Mouse (Mus musculus): ENCODE measurements around the gene Gm42372. TPM values are rescaled to one million over a fixed set of nuclear protein-coding genes. Genes with fewer than 3 reads are reported as not detected.

Gene Gm42372
- polyA plus RNA-seq (2015; fragmentation: Nextera tagmentation; extraction: Ambion mirVana): 0.06 TPM in 1 of 2 replicates, not detected in the other

- 32% methylated on average over 26 of the region's 26 CpGs for WGBS (ENCODE audit: insufficient replicate concordance)
- no peak within 1 kb of the TSS for H3K4me2 ChIP-seq
- no peak within 1 kb of the TSS for H3K4me3 ChIP-seq (replicated peaks)
Observed at GRCm38 (mm10) chr7:16982859-16983568, at the start of gene Gm42372. TSS of gene Gm42372 (plus strand) at chr7:16983086.

GRCm38 (mm10) chr7:16937312-16937711 is 45.6 kb upstream of the Gm42372 start:
- H3K4me3 ChIP-seq (replicated peaks): no peak overlapping the region
- peaks cover 36% of the 10 kb centered on the region for H3K27me3 ChIP-seq
- no peaks in the 10 kb centered on the region for H3K36me3 ChIP-seq (replicated peaks)
- peaks cover 1% of the 10 kb centered on the region for H3K4me1 ChIP-seq (replicated peaks)
- ATAC-seq (ENCODE audit: insufficient read depth): no peak
- no peak overlapping the region for H3K9ac ChIP-seq
- no peaks in the 10 kb centered on the region for H3K9me3 ChIP-seq (replicated peaks)
- 36% methylated on average over 4 of the region's 4 CpGs for WGBS (ENCODE audit: insufficient replicate concordance)
- H3K4me2 ChIP-seq: no peak overlapping the region
- H3K27ac ChIP-seq (replicated peaks): no peak overlapping the region

More at GRCm38 (mm10) chr7:16982859-16983568, at the start of gene Gm42372:
- ATAC-seq (ENCODE audit: insufficient read depth): no peak
- Histone ChIP-seq H3K9ac (no peak within 1 kb of the TSS), H3K9me3 (replicated peaks) (no peaks in the 10 kb centered on the region), H3K36me3 (replicated peaks) (no peaks in the 10 kb centered on the region), H3K27ac (replicated peaks) (no peak within 1 kb of the TSS), H3K4me1 (replicated peaks) (peaks cover 23% of the 10 kb centered on the region), H3K27me3 (no peaks in the 10 kb centered on the region)

GRCm38 (mm10) chr7:16938117-16938791 is 44.6 kb upstream of the Gm42372 start:
- H3K27ac ChIP-seq (replicated peaks): no peak overlapping the region
- H3K9ac ChIP-seq: no peak overlapping the region
- WGBS (ENCODE audit: insufficient replicate concordance): 62% methylated on average over 17 of the region's 17 CpGs
- H3K4me3 ChIP-seq (replicated peaks): no peak overlapping the region
- H3K9me3 ChIP-seq (replicated peaks): no peaks in the 10 kb centered on the region
- no peaks in the 10 kb centered on the region for H3K36me3 ChIP-seq (replicated peaks)
- H3K27me3 ChIP-seq: peaks cover 43% of the 10 kb centered on the region
- ATAC-seq (ENCODE audit: insufficient read depth): no peak
- no peaks in the 10 kb centered on the region for H3K4me1 ChIP-seq (replicated peaks)
- H3K4me2 ChIP-seq: no peak overlapping the region

GRCm38 (mm10) chr7:16940292-16940691 is 42.6 kb upstream of the Gm42372 start:
- 50% methylated on average over 7 of the region's 7 CpGs for WGBS (ENCODE audit: insufficient replicate concordance)
- Histone ChIP-seq H3K4me1 (replicated peaks) (peaks cover 6% of the 10 kb centered on the region), H3K4me3 (replicated peaks) (no peak overlapping the region), H3K27me3 (peaks cover 58% of the 10 kb centered on the region), H3K9me3 (replicated peaks) (no peaks in the 10 kb centered on the region), H3K4me2 (no peak overlapping the region), H3K9ac (no peak overlapping the region), H3K36me3 (replicated peaks) (no peaks in the 10 kb centered on the region), H3K27ac (replicated peaks) (no peak overlapping the region)
- ATAC-seq (ENCODE audit: insufficient read depth): no peak

- Histone ChIP-seq H3K4me1 (replicated peaks) (peaks cover 14% of the 10 kb centered on the region), H3K4me2 (no peak overlapping the region), H3K27me3 (peaks cover 80% of the 10 kb centered on the region), H3K27ac (replicated peaks) (no peak overlapping the region), H3K9ac (no peak overlapping the region), H3K9me3 (replicated peaks) (no peaks in the 10 kb centered on the region), H3K36me3 (replicated peaks) (no peaks in the 10 kb centered on the region), H3K4me3 (replicated peaks) (no peak overlapping the region)
- ATAC-seq (ENCODE audit: insufficient read depth): no peak
- 42% methylated on average over 4 of the region's 4 CpGs for WGBS (ENCODE audit: insufficient replicate concordance)
Observed at GRCm38 (mm10) chr7:16942861-16943260, 40.0 kb upstream of the Gm42372 start.

- Histone ChIP-seq H3K36me3 (replicated peaks) (no peaks in the 10 kb centered on the region), H3K27ac (replicated peaks) (no peak within 1 kb of the TSS), H3K9me3 (replicated peaks) (no peaks in the 10 kb centered on the region), H3K27me3 (peaks cover 93% of the 10 kb centered on the region), H3K4me3 (replicated peaks) (peak within 1 kb of the TSS; percentile 45), H3K9ac (no peak within 1 kb of the TSS), H3K4me1 (replicated peaks) (peaks cover 14% of the 10 kb centered on the region), H3K4me2 (peak within 1 kb of the TSS; percentile 63)
- 16% methylated on average over 36 of the region's 36 CpGs for WGBS (ENCODE audit: insufficient replicate concordance)
- ATAC-seq (ENCODE audit: insufficient read depth): peak; percentile 52; the same call in 1 of the 2 replicates
Observed at GRCm38 (mm10) chr7:16944061-16944807, 38.7 kb upstream of the Gm42372 start, which contains the start of gene Pnmal2. TSS of gene Pnmal2 (plus strand) at chr7:16944682.

GRCm38 (mm10) chr7:16944808-16945315 is 38.0 kb upstream of the Gm42372 start:
- Histone ChIP-seq H3K27me3 (peaks cover 98% of the 10 kb centered on the region), H3K9me3 (replicated peaks) (no peaks in the 10 kb centered on the region), H3K4me2 (peak overlapping the region; percentile 63), H3K4me3 (replicated peaks) (peak overlapping the region; percentile 45), H3K4me1 (replicated peaks) (peaks cover 17% of the 10 kb centered on the region), H3K9ac (no peak overlapping the region), H3K36me3 (replicated peaks) (no peaks in the 10 kb centered on the region), H3K27ac (replicated peaks) (no peak overlapping the region)
- no peak for ATAC-seq (ENCODE audit: insufficient read depth)
- WGBS (ENCODE audit: insufficient replicate concordance): 4% methylated on average over 22 of the region's 22 CpGs

GRCm38 (mm10) chr7:16945419-16945818 is 37.5 kb upstream of the Gm42372 start:
- Histone ChIP-seq H3K4me2 (no peak overlapping the region), H3K9me3 (replicated peaks) (no peaks in the 10 kb centered on the region), H3K4me3 (replicated peaks) (no peak overlapping the region), H3K27me3 (peaks cover 98% of the 10 kb centered on the region), H3K27ac (replicated peaks) (no peak overlapping the region), H3K4me1 (replicated peaks) (peaks cover 17% of the 10 kb centered on the region), H3K9ac (no peak overlapping the region), H3K36me3 (replicated peaks) (no peaks in the 10 kb centered on the region)
- WGBS (ENCODE audit: insufficient replicate concordance): 15% methylated on average over 17 of the region's 17 CpGs
- ATAC-seq (ENCODE audit: insufficient read depth): no peak

GRCm38 (mm10) chr7:16946441-16947348 is 36.2 kb upstream of the Gm42372 start:
- 0 out of 2 replicates have a peak overlapping the region, but pooled peaks have one; percentile 9 for H3K4me3 ChIP-seq (replicated peaks)
- no peak overlapping the region for H3K9ac ChIP-seq
- no peak for ATAC-seq (ENCODE audit: insufficient read depth)
- peak overlapping the region; percentile 33; the same call in 1 of the 2 replicates for H3K4me2 ChIP-seq
- H3K9me3 ChIP-seq (replicated peaks): no peaks in the 10 kb centered on the region
- peaks cover 17% of the 10 kb centered on the region for H3K4me1 ChIP-seq (replicated peaks)
- H3K36me3 ChIP-seq (replicated peaks): no peaks in the 10 kb centered on the region
- no peak overlapping the region for H3K27ac ChIP-seq (replicated peaks)
- WGBS (ENCODE audit: insufficient replicate concordance): 4% methylated on average over 53 of the region's 53 CpGs
- peaks cover 88% of the 10 kb centered on the region for H3K27me3 ChIP-seq

GRCm38 (mm10) chr7:16947349-16947895 is 35.5 kb upstream of the Gm42372 start:
- Histone ChIP-seq H3K27me3 (peaks cover 81% of the 10 kb centered on the region), H3K27ac (replicated peaks) (no peak overlapping the region), H3K9me3 (replicated peaks) (no peaks in the 10 kb centered on the region), H3K9ac (no peak overlapping the region), H3K4me3 (replicated peaks) (no peak overlapping the region), H3K36me3 (replicated peaks) (no peaks in the 10 kb centered on the region), H3K4me2 (no peak overlapping the region), H3K4me1 (replicated peaks) (peaks cover 17% of the 10 kb centered on the region)
- 14% methylated on average over 22 of the region's 22 CpGs for WGBS (ENCODE audit: insufficient replicate concordance)
- ATAC-seq (ENCODE audit: insufficient read depth): no peak

Data from liver, embryonic 15.5 days (tissue).